Mouse (Mus musculus): ENCODE results near the gene Trpc5os.
A peak's percentile ranks its signal among the peaks of the same experiment; 100 is the strongest.

Trpc5os gene

DNA sequence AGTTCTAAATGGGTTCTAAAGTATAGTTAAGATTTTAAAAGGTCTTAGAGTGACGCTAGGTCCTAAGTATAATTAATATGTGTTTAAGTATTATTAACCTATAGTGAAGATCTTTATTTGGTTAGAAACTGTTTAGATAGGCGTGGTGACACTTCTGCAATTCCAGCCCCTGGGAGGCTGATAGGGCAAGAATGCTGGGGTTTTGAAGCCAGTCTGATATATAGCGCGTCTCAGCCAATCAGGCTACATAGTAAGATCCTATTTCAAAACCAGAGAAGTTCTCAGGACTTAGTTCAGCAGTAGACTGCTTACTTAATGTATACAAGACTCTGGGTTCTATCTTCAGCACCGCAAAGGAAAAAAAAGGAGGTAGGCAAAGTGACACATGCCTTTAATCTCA is at the start of gene Trpc5os:
TSS of gene Trpc5os (plus strand) at position 301 of the 400 bp plus-strand sequence.
- no peak for DNase-seq

DNA sequence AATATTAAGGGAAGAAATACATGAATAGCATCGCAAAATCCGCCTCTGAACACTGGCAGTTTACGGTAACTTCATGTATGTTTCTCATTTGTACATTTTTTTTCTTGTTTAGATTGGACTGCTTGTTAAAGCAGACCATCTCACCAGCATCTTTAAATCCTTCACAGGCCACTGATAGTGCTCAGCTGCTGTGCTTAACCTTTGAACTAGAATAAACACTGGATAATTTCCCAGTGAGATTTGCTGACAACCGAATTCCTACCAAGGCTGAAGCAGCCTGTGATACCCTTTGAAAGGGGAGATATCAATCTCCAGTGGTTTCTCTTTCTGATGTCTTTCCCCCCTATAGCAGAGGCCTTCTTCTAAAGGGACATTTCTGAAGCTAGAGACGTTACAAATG is 48.3 kb upstream of the Trpc5os start:
- no peak for DNase-seq

DNA sequence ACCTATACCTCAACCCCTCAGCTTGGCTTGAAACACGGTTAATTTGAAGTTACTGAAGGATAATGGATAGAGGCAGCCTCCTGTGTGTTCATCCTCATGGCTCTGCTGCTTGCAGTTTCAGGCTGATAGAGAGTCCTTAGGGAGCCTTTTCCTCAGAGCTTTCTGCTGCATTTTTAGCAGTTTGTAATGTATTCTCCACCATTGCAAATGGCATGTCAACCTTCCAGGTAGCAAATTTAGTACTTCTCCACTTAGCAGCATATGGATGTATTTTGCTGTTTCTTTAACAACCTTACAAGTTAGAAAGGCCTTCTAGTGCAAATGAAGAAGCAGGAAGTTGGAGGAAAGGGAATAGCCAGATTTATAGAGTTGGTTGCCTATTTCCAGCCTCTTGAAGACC is 36.1 kb upstream of the Trpc5os start:
- DNase-seq = no peak

DNA sequence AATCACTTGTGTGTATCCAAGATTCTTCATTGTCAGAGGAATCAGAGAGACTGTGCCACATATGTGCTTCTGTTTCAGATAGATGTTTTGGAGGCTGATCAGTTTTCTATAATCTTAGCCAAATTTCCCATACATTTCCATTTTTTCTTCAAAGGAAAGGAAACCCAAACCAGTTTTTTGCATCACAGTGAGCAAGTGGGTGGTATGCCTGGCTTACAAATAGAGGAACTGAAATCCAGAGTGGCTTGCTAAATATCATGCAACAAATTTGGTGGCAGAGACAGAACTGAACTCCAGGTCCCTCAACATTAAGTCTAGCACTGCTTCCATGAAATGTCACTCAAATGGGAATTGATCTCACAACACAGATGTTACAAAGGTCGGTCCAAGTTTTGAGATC is 35.3 kb upstream of the Trpc5os start:
- DNase-seq = no peak

DNA sequence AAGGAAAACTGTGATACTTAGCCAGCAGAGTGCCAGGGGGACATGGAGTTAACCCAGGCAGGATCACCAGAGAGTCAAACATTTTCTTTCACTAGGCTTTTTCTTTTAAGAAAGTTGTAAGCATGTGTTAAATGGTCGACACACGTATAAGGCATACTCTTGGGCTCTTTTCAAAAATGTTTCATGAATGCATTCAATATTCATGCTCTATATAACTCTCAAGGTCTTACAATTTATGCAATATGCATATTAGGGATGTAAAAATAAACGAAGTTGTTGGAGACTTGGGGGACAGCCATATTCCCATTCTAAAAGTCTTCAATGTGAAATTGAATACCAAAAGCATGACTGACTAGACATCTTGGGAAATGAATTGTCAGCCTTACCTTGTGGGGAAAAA is 32.5 kb upstream of the Trpc5os start:
- DNase-seq = no peak

DNA sequence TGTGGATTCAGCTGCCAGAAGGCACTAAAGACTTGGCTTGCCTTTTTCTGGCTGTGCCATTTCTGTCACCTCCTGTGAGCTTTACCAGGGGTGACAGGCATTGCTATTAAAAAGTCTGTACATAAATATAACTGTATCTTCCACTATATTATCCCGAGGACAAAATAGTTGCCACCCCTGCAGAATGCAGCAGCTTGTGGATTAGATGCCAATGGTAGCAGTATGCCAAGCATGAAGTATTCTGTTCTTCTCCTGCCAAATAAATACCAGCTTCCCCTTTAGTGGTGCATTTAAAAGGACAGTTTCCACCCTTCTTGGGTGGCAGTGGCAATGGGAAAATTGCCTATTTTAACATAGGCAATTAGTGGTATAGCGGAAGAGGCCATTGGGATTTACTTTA is 8.0 kb downstream of the Trpc5os start:
- no peak for DNase-seq

DNA sequence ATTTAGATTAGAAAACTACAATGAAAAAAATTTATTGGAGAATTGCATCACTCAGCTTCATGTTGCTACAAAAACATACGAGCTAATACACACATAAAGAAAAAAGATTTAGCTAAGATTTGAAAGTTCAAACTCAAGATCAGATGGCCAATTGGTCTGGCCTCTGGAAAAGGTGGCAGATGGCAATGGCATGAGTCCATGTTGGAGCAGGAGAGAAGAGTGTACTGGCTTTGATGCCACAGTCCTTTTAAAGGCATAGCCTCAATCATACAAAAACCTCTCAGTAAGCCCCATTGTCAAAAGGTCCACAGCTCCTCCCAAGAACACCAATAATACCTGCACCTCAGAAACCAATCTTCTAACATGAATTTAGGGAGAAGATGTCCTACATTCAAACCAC is 35.0 kb downstream of the Trpc5os start:
- DNase-seq = peak; percentile 20

DNA sequence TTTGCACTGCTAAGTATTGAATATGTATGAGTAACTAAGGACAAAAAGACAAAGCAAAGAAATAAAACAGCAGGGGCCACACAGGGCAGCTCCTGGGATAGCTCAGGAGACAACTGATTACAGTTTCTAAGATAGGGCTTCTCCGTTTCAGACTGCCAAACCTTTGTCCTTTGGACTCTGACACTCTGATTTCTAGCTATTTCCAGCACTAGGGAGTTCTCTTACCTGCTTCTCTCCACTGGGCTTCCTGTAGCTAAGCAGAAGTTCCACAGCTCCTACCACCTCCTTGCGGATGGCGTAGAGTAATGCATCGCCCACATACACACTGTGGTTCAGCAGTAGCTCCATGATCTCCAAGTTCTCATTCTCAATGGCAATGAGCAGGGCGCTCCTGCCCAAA is 66.9 kb downstream of the Trpc5os start:
- DNase-seq = no peak

DNA sequence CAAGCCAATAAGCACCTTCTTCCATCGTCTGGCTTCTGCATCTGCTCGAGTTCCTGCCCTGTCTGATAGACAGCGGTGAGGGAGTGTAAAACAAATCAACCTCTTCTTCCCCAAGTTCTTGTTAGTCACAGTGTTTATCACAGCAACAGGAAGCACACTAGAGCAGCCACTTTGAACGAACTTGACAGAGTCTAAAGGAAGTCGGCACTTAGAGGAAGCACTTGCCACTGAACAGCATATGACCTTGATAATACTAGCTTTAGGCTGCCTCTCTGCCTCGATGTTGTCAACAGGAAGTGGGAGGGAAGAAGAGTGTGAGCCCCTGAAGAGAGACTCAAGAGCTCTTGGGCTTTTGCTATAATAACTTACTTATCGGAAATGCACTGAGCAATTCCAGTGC is 69.7 kb downstream of the Trpc5os start:
- DNase-seq = no peak

Measured in cerebellum, adult 11-12 months (tissue).